Mouse (Mus musculus) liver, postnatal 0 days (tissue): ENCODE data around the gene Pitpnm3.

Source experiments
- CTCF ChIP-seq: sonication (generic); IDR thresholded peaks from 2 replicates; pipeline ENCODE4 v1.5.1; 2016; ENCODE audit warnings: antibody characterized with exemption, low read depth
- EP300 ChIP-seq: IDR thresholded peaks from 2 replicates; pipeline ENCODE4 v1.6.1; 2016; ENCODE audit warnings: antibody characterized with exemption, low read depth, mild to moderate bottlenecking

GRCm38 (mm10) chr11:72037996-72038395, 97.6 kb downstream of the Pitpnm3 start:
- peak; percentile 86 for TF ChIP-seq CTCF
- no peak for TF ChIP-seq EP300
